Mouse (Mus musculus): ENCODE data around the gene Hunk. TPM values are rescaled to one million over a fixed set of nuclear protein-coding genes. Genes with fewer than 3 reads are reported as not detected.

The Hunk gene
- total RNA-seq (2023), result not detected

DNA sequence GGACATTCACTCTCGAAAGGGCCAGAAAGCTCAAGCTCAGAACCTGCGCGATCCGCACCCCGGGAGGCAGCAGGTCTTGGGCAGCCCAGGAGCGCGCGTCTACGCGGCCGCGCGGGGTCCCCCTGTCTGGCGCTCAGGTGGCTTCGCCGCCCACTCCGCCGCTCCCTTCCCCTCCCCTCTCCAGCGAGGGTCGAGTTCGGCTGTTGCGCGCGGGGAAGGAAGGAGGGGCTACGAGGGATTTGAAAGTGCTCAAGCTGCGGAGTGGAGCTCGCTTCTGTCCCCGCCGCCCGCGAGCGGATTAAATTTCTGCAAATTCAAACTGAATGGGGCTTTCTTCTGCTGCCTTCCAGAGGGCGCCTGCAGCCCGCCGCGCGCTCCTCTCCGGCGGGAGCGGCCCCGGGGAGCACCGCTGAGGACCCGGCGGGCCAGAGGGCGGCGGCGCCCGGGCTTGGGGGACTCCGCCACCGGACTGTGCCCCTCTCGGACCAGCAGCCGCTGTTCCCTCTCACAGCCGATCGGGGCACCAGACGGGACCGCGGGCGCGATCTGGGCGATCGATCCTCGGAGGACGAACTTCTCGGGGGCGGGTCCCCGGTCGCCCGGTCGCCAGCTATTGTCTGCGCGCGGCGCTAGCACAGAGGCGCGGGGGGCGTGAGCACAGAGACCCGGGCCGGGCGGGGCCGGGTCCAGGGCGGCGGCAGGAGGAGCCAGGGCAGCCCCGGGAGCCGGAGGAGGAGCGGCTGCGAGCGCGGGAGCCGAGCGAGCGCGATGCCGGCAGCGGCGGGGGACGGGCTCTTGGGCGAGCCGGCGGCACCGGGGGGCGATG is at the start of gene Hunk:
Hunk (plus strand) TSS at position 326 of the 826 bp plus-strand sequence.

Other genes starting within 250 kb of the Hunk start
- gene Tiam1, start 242.2 kb upstream of the Hunk start, total RNA-seq (2023), result 1 to 10 TPM in 1 of 2 experiments, under 1 TPM in 1; 0.77 to 1.5 TPM
- gene Sod1, start 165.3 kb upstream of the Hunk start, total RNA-seq (2023), result 100 to 1,000 TPM; 201 to 203 TPM
- gene Scaf4, start 101.5 kb upstream of the Hunk start, total RNA-seq (2023), result 100 to 1,000 TPM; 155 to 157 TPM

Measured in B cell, adult 67 days (primary cell).